Mouse (Mus musculus) heart, adult 2 months (tissue): ENCODE results near the gene Slc6a2.

Source experiments
- CTCF ChIP-seq: fragments of 200-600 bp; IDR thresholded peaks from 2 replicates; pipeline ENCODE4 v1.8.1; 2022; ENCODE audit warnings: antibody characterized with exemption, mild to moderate bottlenecking, moderate library complexity
- EP300 ChIP-seq: fragments of 200-500 bp; IDR thresholded peaks from 2 replicates; pipeline ENCODE4 v1.6.1; 2011; ENCODE audit warnings: low read depth, low read length, control low read depth; ENCODE audit not compliant: insufficient read depth

- TF ChIP-seq EP300 = no peak
- no peak for TF ChIP-seq CTCF
Observed at GRCm38 (mm10) chr8:93048092-93048491, 88.2 kb downstream of the Slc6a2 start, which contains the start of gene Ces1a.
